Mouse (Mus musculus) bone marrow macrophage, adult 2 months (primary cell): ENCODE results near the gene Cyb5r1.

Source experiments
- CTCF ChIP-seq: IDR thresholded peaks from 2 replicates; pipeline ENCODE4 v1.5.1; 2012; ENCODE audit warnings: low read depth, mild to moderate bottlenecking, low read length, moderate library complexity
- POLR2A ChIP-seq: IDR thresholded peaks from 2 replicates; pipeline ENCODE4 v1.6.1; 2012; ENCODE audit warnings: mild to moderate bottlenecking, low read depth, low read length, borderline replicate concordance

- TF ChIP-seq CTCF, result no peak
- no peak for TF ChIP-seq POLR2A
Measured at GRCm38 (mm10) chr1:134458139-134458727, 52.9 kb downstream of the Cyb5r1 start.
